Mouse (Mus musculus): Measurements from ENCODE around the gene Dok5.

The Dok5 gene

GRCm38 (mm10) chr2:170731632-170732561, at the start of gene Dok5:
TSS of gene Dok5 (plus strand) at chr2:170731807.
- DNase-seq (ENCODE audit: low spot score in 2 of 2), result peak; percentile 71 to 76

GRCm38 (mm10) chr2:170683385-170683784, 48.2 kb upstream of the Dok5 start:
- no peak for DNase-seq (ENCODE audit: low spot score in 2 of 2)

- no peak for DNase-seq (ENCODE audit: low spot score in 2 of 2)
Measured at GRCm38 (mm10) chr2:170695071-170695936, 36.3 kb upstream of the Dok5 start.

GRCm38 (mm10) chr2:170695937-170696510, 35.6 kb upstream of the Dok5 start:
- DNase-seq (ENCODE audit: low spot score in 2 of 2), result no peak

- no peak for DNase-seq (ENCODE audit: low spot score in 2 of 2)
Measured at GRCm38 (mm10) chr2:170700471-170700870, 31.1 kb upstream of the Dok5 start.

GRCm38 (mm10) chr2:170706488-170706887, 25.1 kb upstream of the Dok5 start:
- DNase-seq (ENCODE audit: low spot score in 2 of 2), result no peak

- no peak for DNase-seq (ENCODE audit: low spot score in 2 of 2)
Measured at GRCm38 (mm10) chr2:170707672-170708071, 23.9 kb upstream of the Dok5 start.

- no peak for DNase-seq (ENCODE audit: low spot score in 2 of 2)
Measured at GRCm38 (mm10) chr2:170708901-170709300, 22.7 kb upstream of the Dok5 start.

- DNase-seq (ENCODE audit: low spot score in 2 of 2), result no peak
Measured at GRCm38 (mm10) chr2:170712658-170713285, 18.8 kb upstream of the Dok5 start.

GRCm38 (mm10) chr2:170720386-170720785, 11.2 kb upstream of the Dok5 start:
- DNase-seq (ENCODE audit: low spot score in 2 of 2), result no peak

GRCm38 (mm10) chr2:170724136-170724535, 7.5 kb upstream of the Dok5 start:
- no peak for DNase-seq (ENCODE audit: low spot score in 2 of 2)

GRCm38 (mm10) chr2:170724716-170725115, 6.9 kb upstream of the Dok5 start:
- DNase-seq (ENCODE audit: low spot score in 2 of 2), result no peak

GRCm38 (mm10) chr2:170725796-170726195, 5.8 kb upstream of the Dok5 start:
- no peak for DNase-seq (ENCODE audit: low spot score in 2 of 2)

GRCm38 (mm10) chr2:170726996-170727710, 4.5 kb upstream of the Dok5 start:
- DNase-seq (ENCODE audit: low spot score in 2 of 2), result no peak

- DNase-seq (ENCODE audit: low spot score in 2 of 2), result no peak
Measured at GRCm38 (mm10) chr2:170728864-170729263, 2.7 kb upstream of the Dok5 start.

GRCm38 (mm10) chr2:170729661-170730060, 1.9 kb upstream of the Dok5 start:
- no peak for DNase-seq (ENCODE audit: low spot score in 2 of 2)

- no peak for DNase-seq (ENCODE audit: low spot score in 2 of 2)
Measured at GRCm38 (mm10) chr2:170730136-170730535, 1.5 kb upstream of the Dok5 start.

GRCm38 (mm10) chr2:170730781-170731180, 826 bp upstream of the Dok5 start:
- DNase-seq (ENCODE audit: low spot score in 2 of 2), result no peak

- no peak for DNase-seq (ENCODE audit: low spot score in 2 of 2)
Measured at GRCm38 (mm10) chr2:170731205-170731604, 402 bp upstream of the Dok5 start.

- no peak for DNase-seq (ENCODE audit: low spot score in 2 of 2)
Measured at GRCm38 (mm10) chr2:170733671-170734070, 2.1 kb downstream of the Dok5 start.

- DNase-seq (ENCODE audit: low spot score in 2 of 2), result no peak
Measured at GRCm38 (mm10) chr2:170734446-170734845, 2.8 kb downstream of the Dok5 start.
